Mouse (Mus musculus) neural tube, embryonic 11.5 days (tissue): ENCODE results near the gene Mvd. TPM values are rescaled to one million over a fixed set of nuclear protein-coding genes. Genes with fewer than 3 reads are reported as not detected.
A peak's percentile ranks its signal among the peaks of the same experiment; 100 is the strongest.

Source experiments
- ATAC-seq: fragments of 200-750 bp; cut with Nextera tagmentation; 2 replicates; pipeline ENCODE4 v1.8.0; 2017; ENCODE audit warnings: moderate number of reproducible peaks, mild to moderate bottlenecking, moderate TSS enrichment, moderate library complexity; ENCODE audit not compliant: insufficient read depth, low FRiP score, low TSS enrichment
- DNase-seq: peaks from one replicate; pipeline ENCODE4 v3.0.0-alpha.2; 2015; ENCODE audit warnings: low spot score
- H3K27ac ChIP-seq: fragments of 300-500 bp; sonication (generic); 2 replicates; pipeline ENCODE4 v1.5.1; 2014; ENCODE audit warnings: low read depth, mild to moderate bottlenecking, low read length
- H3K27me3 ChIP-seq: fragments of 300-500 bp; sonication (generic); 2 replicates; pipeline ENCODE4 v1.6.1; 2014; ENCODE audit warnings: mild to moderate bottlenecking, low read length, mixed read lengths; ENCODE audit not compliant: control insufficient read depth, insufficient read depth
- H3K36me3 ChIP-seq: fragments of 300-500 bp; sonication (generic); 2 replicates; pipeline ENCODE4 v1.6.1; 2014; ENCODE audit warnings: mild to moderate bottlenecking, low read length, moderate library complexity, mixed read lengths; ENCODE audit not compliant: control insufficient read depth, insufficient read depth
- H3K4me1 ChIP-seq: fragments of 300-500 bp; sonication (generic); 2 replicates; pipeline ENCODE4 v1.6.1; 2014; ENCODE audit warnings: low read length, mixed read lengths; ENCODE audit not compliant: control insufficient read depth, insufficient read depth
- H3K4me2 ChIP-seq: fragments of 300-500 bp; sonication (generic); 2 replicates; pipeline ENCODE4 v1.6.1; 2014; ENCODE audit warnings: low read depth, mild to moderate bottlenecking, moderate library complexity
- H3K4me3 ChIP-seq: fragments of 300-500 bp; sonication (generic); 2 replicates; pipeline ENCODE4 v1.5.1; 2014; ENCODE audit warnings: low read depth, low read length
- H3K9ac ChIP-seq: fragments of 300-500 bp; sonication (generic); 2 replicates; pipeline ENCODE4 v1.6.1; 2014; ENCODE audit warnings: mild to moderate bottlenecking, low read length
- H3K9me3 ChIP-seq: fragments of 300-500 bp; sonication (generic); 2 replicates; pipeline ENCODE4 v1.6.1; 2016; ENCODE audit warnings: low read length; ENCODE audit not compliant: control insufficient read depth
- WGBS: fragments of 180-500 bp; shearing (Covaris S2); extraction: QIAGEN DNeasy Blood & Tissue Kit; methylation state at CpG from one replicate; pipeline ENCODE4 v1.1.7; 2014; 5-methylcytosine and 5-hydroxymethylcytosine counted together
- polyA plus RNA-seq: library from polyadenylated mRNA; unstranded; fragments of >200 nt; fragmentation: Nextera tagmentation; extraction: Ambion mirVana; gene quantifications from 2 replicates; pipeline ENCODE4 v1.2.1, GENCODE M21; 2014

The Mvd gene
- polyA plus RNA-seq, 1 experiment from 2014 or later = 58.5 TPM

DNA sequence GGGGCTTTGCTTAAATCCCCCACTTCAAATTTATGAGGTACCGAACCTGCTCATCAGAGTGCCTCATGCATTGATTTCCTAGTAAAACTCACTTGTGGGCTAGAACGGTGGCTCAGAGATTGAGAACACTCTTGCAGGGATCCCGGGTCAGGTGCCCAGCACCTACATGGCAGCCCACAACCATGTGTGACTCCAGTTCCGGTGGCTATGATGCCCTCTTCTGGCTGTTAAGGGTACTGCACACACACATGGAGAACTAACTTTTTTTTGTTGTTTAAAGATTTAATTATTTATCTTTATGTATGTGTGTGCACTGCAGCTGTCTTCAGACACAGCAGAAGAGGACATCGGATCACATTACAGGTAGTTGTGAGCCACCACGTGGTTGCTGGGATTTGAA lies 7.8 kb downstream of the Mvd start:
- H3K9ac ChIP-seq = no peak overlapping the region
- ATAC-seq (no peak), DNase-seq (no peak)
- H3K36me3 ChIP-seq = peaks cover 18% of the 10 kb centered on the region
- H3K27me3 ChIP-seq = no peaks in the 10 kb centered on the region
- WGBS = 90% methylated on average over 6 of the region's 6 CpGs
- no peak overlapping the region for H3K4me2 ChIP-seq
- no peak overlapping the region for H3K27ac ChIP-seq
- H3K4me3 ChIP-seq = no peak overlapping the region
- no peaks in the 10 kb centered on the region for H3K9me3 ChIP-seq
- H3K4me1 ChIP-seq = peaks cover 14% of the 10 kb centered on the region

DNA sequence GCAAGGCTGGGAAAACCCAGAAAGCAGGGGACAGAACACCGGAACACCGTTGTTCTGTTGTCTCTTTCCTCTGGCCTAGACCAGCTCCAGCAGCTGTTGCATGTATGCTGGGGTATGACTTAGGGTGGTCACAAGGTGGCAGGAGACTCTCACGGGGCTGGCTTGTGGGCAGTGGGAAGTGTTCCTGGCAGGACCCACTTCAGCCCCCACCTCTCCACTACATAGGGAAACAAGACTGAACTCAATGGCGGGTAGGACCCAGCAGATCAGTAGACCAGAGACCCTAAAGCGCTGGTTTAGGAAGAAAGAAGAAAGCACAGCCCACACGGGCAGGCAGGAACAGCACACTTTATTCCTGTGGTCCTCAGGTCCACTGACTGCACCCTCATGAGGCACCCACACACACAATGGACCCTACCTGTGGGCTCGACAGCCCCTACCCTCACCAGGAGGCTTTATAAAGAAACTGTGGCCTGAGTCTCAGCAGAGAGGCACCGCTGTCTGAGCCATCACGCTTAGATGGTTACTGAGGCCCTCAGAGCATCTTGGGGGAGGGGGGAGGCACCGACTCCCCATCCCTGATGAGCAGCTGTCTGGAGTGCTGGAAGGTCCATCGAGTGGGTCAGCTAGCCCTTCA lies 9.8 kb downstream of the Mvd start:
- H3K4me2 ChIP-seq = no peak overlapping the region
- H3K4me1 ChIP-seq = peaks cover 14% of the 10 kb centered on the region
- H3K4me3 ChIP-seq = no peak overlapping the region
- WGBS = 71% methylated on average over 11 of the region's 11 CpGs
- DNase-seq (no peak), ATAC-seq (0 out of 2 replicates have a peak, but pooled peaks have one; percentile 23)
- H3K9ac ChIP-seq = no peak overlapping the region
- no peaks in the 10 kb centered on the region for H3K9me3 ChIP-seq
- peaks cover 15% of the 10 kb centered on the region for H3K36me3 ChIP-seq
- no peak overlapping the region for H3K27ac ChIP-seq
- no peaks in the 10 kb centered on the region for H3K27me3 ChIP-seq

DNA sequence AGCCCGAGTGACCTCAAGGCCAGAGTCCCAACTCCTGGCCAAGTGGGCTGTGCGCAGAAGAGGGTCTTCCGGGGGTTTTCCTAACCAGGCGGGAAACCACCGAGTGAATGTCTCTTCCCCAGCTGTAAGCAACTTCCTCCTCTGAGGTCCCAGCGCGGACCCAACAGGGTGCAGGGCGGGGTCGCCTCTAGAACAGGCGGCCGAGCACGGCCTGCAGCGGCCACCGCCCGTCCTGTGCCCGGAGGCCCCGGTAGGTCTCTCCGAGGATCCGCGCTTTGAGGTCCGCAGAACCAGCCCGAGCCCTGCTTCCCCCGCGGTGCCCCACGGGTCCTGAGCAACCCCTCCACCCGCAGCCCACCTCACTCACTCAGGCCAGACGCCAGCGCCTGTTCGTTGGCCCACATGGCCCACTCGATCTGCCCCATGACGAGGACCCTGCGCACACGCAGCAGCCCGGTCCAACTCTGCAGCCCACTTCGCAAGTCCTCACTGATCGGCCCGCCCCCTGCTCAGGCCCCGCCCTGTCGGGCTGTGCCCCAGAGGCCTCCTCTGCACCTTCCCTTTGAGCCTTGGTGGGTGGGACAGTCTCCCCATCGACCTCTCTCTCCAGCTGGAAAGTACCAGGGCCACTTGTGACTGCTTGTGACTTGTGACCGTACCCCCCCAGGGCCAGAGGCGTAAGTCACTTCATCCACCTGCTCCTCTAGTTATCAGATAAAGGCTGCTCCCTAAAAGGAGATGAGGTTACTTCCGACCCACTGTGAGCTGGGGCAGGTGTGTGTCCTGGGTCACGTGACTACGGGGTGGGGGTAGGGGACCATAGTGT lies 10.6 kb downstream of the Mvd start, which contains the start of gene Cyba:
Gene Cyba, minus strand, starts transcription at position 488 of the 826 bp plus-strand sequence.
- peak; percentile 71 for ATAC-seq
- peak within 1 kb of the TSS; percentile 70 for H3K9ac ChIP-seq
- 5% methylated on average over 45 of the region's 45 CpGs for WGBS
- peaks cover 14% of the 10 kb centered on the region for H3K4me1 ChIP-seq
- H3K27ac ChIP-seq = no peak within 1 kb of the TSS
- DNase-seq = peak; percentile 59
- H3K27me3 ChIP-seq = no peaks in the 10 kb centered on the region
- peak within 1 kb of the TSS; percentile 80 for H3K4me2 ChIP-seq
- H3K36me3 ChIP-seq = peaks cover 11% of the 10 kb centered on the region
- peak within 1 kb of the TSS; percentile 38 for H3K4me3 ChIP-seq
- no peaks in the 10 kb centered on the region for H3K9me3 ChIP-seq

DNA sequence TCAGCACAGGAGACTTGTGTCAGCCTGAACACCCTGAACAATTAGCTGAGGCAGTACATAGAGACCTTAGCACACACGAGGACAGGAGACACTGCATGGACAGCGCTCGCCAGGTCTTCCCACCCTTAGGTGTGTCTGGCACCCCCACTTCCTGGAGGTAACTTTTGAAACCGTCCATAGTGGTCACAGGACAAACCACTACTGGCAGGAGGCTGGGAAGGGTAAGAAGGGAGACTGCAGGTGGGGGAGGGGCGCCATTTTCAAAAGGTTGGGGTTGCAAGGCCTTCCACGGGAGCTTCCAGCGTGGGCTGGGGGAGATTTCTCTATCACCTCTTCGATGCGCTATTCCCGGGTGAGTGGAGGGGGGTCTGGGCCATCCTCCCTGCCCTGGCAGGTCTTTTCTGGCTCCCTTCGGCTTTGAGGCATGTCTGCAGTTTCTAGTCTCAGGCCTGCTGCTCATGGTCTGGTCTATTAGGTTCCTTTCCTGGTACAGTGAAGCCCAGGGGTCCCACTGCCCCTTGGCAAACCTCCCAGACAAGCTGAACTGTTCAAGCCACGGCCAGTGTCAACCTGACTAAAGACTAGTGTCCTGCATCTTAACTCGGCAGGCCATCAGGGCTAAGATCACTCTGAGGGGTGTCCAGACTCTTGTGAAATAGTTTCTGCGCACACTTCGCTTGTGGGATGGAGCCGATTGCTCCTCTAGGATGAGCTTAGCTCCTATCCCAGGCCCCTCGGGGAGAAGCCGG lies 11.4 kb downstream of the Mvd start:
- peaks cover 8% of the 10 kb centered on the region; the same call in 1 of the 2 replicates for H3K36me3 ChIP-seq
- H3K27me3 ChIP-seq = no peaks in the 10 kb centered on the region
- H3K4me3 ChIP-seq = peak overlapping the region; percentile 38
- peak overlapping the region; percentile 70 for H3K9ac ChIP-seq
- WGBS = 39% methylated on average over 18 of the region's 18 CpGs
- DNase-seq (no peak), ATAC-seq (0 out of 2 replicates have a peak, but pooled peaks have one; percentile 9)
- no peak overlapping the region for H3K27ac ChIP-seq
- peak overlapping the region; percentile 80 for H3K4me2 ChIP-seq
- no peaks in the 10 kb centered on the region for H3K9me3 ChIP-seq
- H3K4me1 ChIP-seq = peaks cover 14% of the 10 kb centered on the region

- Histone ChIP-seq H3K27ac (no peak overlapping the region), H3K9ac (no peak overlapping the region), H3K4me1 (peaks cover 14% of the 10 kb centered on the region), H3K27me3 (no peaks in the 10 kb centered on the region), H3K4me3 (no peak overlapping the region), H3K4me2 (no peak overlapping the region), H3K9me3 (no peaks in the 10 kb centered on the region), H3K36me3 (peaks cover 6% of the 10 kb centered on the region; the same call in 1 of the 2 replicates)
- 76% methylated on average over 3 of the region's 3 CpGs for WGBS
- DNase-seq (no peak), ATAC-seq (no peak)
These were observed 12.6 kb downstream of the Mvd start for GRCm38 (mm10) chr8:122430646-122431045.

GRCm38 (mm10) chr8:122430058-122430636 lies 13.1 kb downstream of the Mvd start:
- 85% methylated on average over 10 of the region's 10 CpGs for WGBS
- peaks cover 14% of the 10 kb centered on the region for H3K4me1 ChIP-seq
- H3K36me3 ChIP-seq = peaks cover 3% of the 10 kb centered on the region; the same call in 1 of the 2 replicates
- H3K4me2 ChIP-seq = no peak overlapping the region
- DNase-seq = no peak
- no peak overlapping the region for H3K9ac ChIP-seq
- no peaks in the 10 kb centered on the region for H3K27me3 ChIP-seq
- no peaks in the 10 kb centered on the region for H3K9me3 ChIP-seq
- no peak overlapping the region for H3K27ac ChIP-seq
- no peak overlapping the region for H3K4me3 ChIP-seq
- no peak for ATAC-seq

- Histone ChIP-seq H3K4me1 (peaks cover 14% of the 10 kb centered on the region), H3K4me3 (no peak overlapping the region), H3K9ac (no peak overlapping the region), H3K27ac (no peak overlapping the region), H3K4me2 (no peak overlapping the region), H3K36me3 (no peaks in the 10 kb centered on the region), H3K9me3 (no peaks in the 10 kb centered on the region), H3K27me3 (no peaks in the 10 kb centered on the region)
- no peak for ATAC-seq
- DNase-seq = no peak
- WGBS = 93% methylated on average over 9 of the region's 9 CpGs
These were observed 15.1 kb downstream of the Mvd start for GRCm38 (mm10) chr8:122428163-122428562.

DNA sequence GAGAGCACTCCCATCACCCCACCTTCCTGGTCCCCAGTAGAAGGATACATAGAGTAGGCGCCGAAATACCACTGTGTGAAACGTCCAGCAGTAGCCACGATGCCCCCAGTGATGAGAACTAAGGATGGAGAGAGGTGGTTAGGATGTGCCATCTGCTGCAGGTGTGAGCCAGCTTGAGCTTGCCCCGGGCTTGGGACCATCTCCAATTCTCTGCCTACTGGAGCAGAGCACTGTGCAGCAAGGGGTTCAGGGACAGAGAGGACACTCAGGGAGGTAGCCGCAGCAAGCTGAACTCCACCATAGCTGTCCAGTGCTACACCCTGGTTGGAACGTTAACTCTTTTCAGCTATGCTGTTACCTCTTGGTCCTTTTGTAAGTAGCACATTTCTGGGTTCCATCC lies 15.6 kb downstream of the Mvd start:
- Histone ChIP-seq H3K4me1 (peaks cover 9% of the 10 kb centered on the region), H3K4me3 (no peak overlapping the region), H3K4me2 (no peak overlapping the region), H3K9me3 (no peaks in the 10 kb centered on the region), H3K36me3 (no peaks in the 10 kb centered on the region), H3K27ac (no peak overlapping the region), H3K9ac (no peak overlapping the region), H3K27me3 (no peaks in the 10 kb centered on the region)
- ATAC-seq (no peak), DNase-seq (no peak)
- WGBS = 89% methylated on average over 7 of the region's 7 CpGs
